Mouse (Mus musculus) MEL (cell line): Measurements from ENCODE around the gene Thrap3. TPM values are rescaled to one million over a fixed set of nuclear protein-coding genes. Genes with fewer than 3 reads are reported as not detected.

ENCODE experiments used
- DNase-seq: peaks from one replicate; pipeline ENCODE4 v3.0.0; 2011; ENCODE audit warnings: low read depth, low spot score
- H3K27ac ChIP-seq: 2 replicates; pipeline ENCODE4 v1.5.1; 2012; ENCODE audit warnings: low read depth, mild to moderate bottlenecking, control low read depth, low read length, moderate library complexity; ENCODE audit not compliant: control insufficient read depth
- H3K27me3 ChIP-seq, 2 experiments: fragments of 150-350 bp in 1 of 2; sonication (generic) in 1 of 2; 2 replicates each; pipeline ENCODE4 v1.6.1; 2012; ENCODE audit warnings: low read length in 2 of 2, mild to moderate bottlenecking in 2 of 2, improper control_type of control experiment in 1 of 2, moderate library complexity in 1 of 2; ENCODE audit not compliant: insufficient read depth in 2 of 2, control insufficient read depth in 1 of 2
- H3K36me3 ChIP-seq, 2 experiments: 2 replicates each; pipeline ENCODE4 v1.6.1; 2012 to 2014; ENCODE audit warnings: low read length in 2 of 2, improper control_type of control experiment in 1 of 2, inconsistent platforms in 1 of 2, mild to moderate bottlenecking in 1 of 2; ENCODE audit not compliant: insufficient read depth in 2 of 2, control insufficient read depth in 1 of 2
- H3K4me1 ChIP-seq, 2 experiments: fragments of 150-350 bp in 1 of 2; sonication (generic) in 1 of 2; 2 replicates each; pipeline ENCODE4 v1.6.1; 2012; ENCODE audit warnings: low read length in 2 of 2, improper control_type of control experiment in 1 of 2, mild to moderate bottlenecking in 1 of 2; ENCODE audit not compliant: insufficient read depth in 2 of 2, control insufficient read depth in 1 of 2
- H3K4me3 ChIP-seq, 2 experiments: fragments of 150-350 bp in 1 of 2; sonication (generic) in 1 of 2; 2 replicates each; pipeline ENCODE4 v1.5.1; 2012; ENCODE audit warnings: low read depth in 2 of 2, low read length in 2 of 2, mild to moderate bottlenecking in 2 of 2, moderate library complexity in 2 of 2, control low read depth in 1 of 2, improper control_type of control experiment in 1 of 2; ENCODE audit not compliant: control insufficient read depth in 1 of 2, insufficient read depth in 1 of 2
- H3K79me2 ChIP-seq: 2 replicates; pipeline ENCODE4 v1.6.1; 2012; ENCODE audit warnings: mild to moderate bottlenecking, low read length, moderate library complexity; ENCODE audit not compliant: control insufficient read depth, poor library complexity, insufficient read depth
- H3K9ac ChIP-seq: 2 replicates; pipeline ENCODE4 v1.6.1; 2012; ENCODE audit warnings: low read depth, mild to moderate bottlenecking, control low read depth, low read length, moderate library complexity; ENCODE audit not compliant: control insufficient read depth, poor library complexity, severe bottlenecking
- H3K9me3 ChIP-seq: fragments of 150-350 bp; sonication (generic); replicated peaks from 2 replicates; pipeline ENCODE4 v1.6.1; 2012; ENCODE audit warnings: mild to moderate bottlenecking, low read length, improper control_type of control experiment, moderate library complexity; ENCODE audit not compliant: insufficient read depth
- CTCF ChIP-seq, 3 experiments: IDR thresholded peaks in 2 of 3; conservative IDR thresholded peaks in 1 of 3; 2 replicates each; pipeline ENCODE4 v1.5.1; 2011 to 2012; ENCODE audit warnings: low read length in 3 of 3, low read depth in 2 of 3, mild to moderate bottlenecking in 2 of 3, improper control_type of control experiment in 1 of 3, inconsistent platforms in 1 of 3, mixed read lengths in 1 of 3, moderate library complexity in 1 of 3; ENCODE audit not compliant: control insufficient read depth in 1 of 3, insufficient read depth in 1 of 3, poor library complexity in 1 of 3, severe bottlenecking in 1 of 3
- ELF1 ChIP-seq: IDR thresholded peaks from 2 replicates; pipeline ENCODE4 v1.6.1; 2014; ENCODE audit warnings: low read depth, mild to moderate bottlenecking, inconsistent platforms, low read length, improper control_type of control experiment, moderate library complexity
- ETS1 ChIP-seq: IDR thresholded peaks from 2 replicates; pipeline ENCODE4 v1.6.1; 2012; ENCODE audit warnings: low read depth, mild to moderate bottlenecking, inconsistent platforms, low read length, improper control_type of control experiment, moderate library complexity
- GABPA ChIP-seq: IDR thresholded peaks from 2 replicates; pipeline ENCODE4 v1.6.1; 2012; ENCODE audit warnings: low read depth, mild to moderate bottlenecking, inconsistent platforms, low read length, improper control_type of control experiment, moderate library complexity
- HCFC1 ChIP-seq: IDR thresholded peaks from 2 replicates; pipeline ENCODE4 v1.6.1; 2012; ENCODE audit warnings: low read depth, mild to moderate bottlenecking, inconsistent platforms, low read length, improper control_type of control experiment, moderate library complexity
- JUND ChIP-seq: IDR thresholded peaks from 2 replicates; pipeline ENCODE4 v1.6.1; 2011; ENCODE audit warnings: low read depth, mild to moderate bottlenecking, improper control_type of control experiment, low read length
- MAX ChIP-seq: IDR thresholded peaks from 2 replicates; pipeline ENCODE4 v1.6.1; 2011; ENCODE audit warnings: low read length, improper control_type of control experiment
- MAZ ChIP-seq: IDR thresholded peaks from 2 replicates; pipeline ENCODE4 v1.6.1; 2012; ENCODE audit warnings: low read depth, mild to moderate bottlenecking, inconsistent platforms, low read length, improper control_type of control experiment
- MYB ChIP-seq: IDR thresholded peaks from 2 replicates; pipeline ENCODE4 v1.6.1; 2011; ENCODE audit warnings: mild to moderate bottlenecking, low read depth, low read length, improper control_type of control experiment
- MYC ChIP-seq: IDR thresholded peaks from 2 replicates; pipeline ENCODE4 v1.6.1; 2011; ENCODE audit warnings: low read depth, mild to moderate bottlenecking, low read length, improper control_type of control experiment, moderate library complexity
- POLR2A ChIP-seq, 2 experiments: IDR thresholded peaks; 2 replicates each; pipeline ENCODE4 v1.6.1; 2011 to 2012; ENCODE audit warnings: low read length in 2 of 2, mild to moderate bottlenecking in 2 of 2, control low read depth in 1 of 2, improper control_type of control experiment in 1 of 2, low read depth in 1 of 2, moderate library complexity in 1 of 2; ENCODE audit not compliant: control insufficient read depth in 1 of 2, insufficient read depth in 1 of 2, poor library complexity in 1 of 2
- POLR2AphosphoS2 ChIP-seq: IDR thresholded peaks from 2 replicates; pipeline ENCODE4 v1.6.1; 2011; ENCODE audit warnings: low read length, improper control_type of control experiment
- RAD21 ChIP-seq: IDR thresholded peaks from 2 replicates; pipeline ENCODE4 v1.6.1; 2011; ENCODE audit warnings: mild to moderate bottlenecking, low read depth, low read length, improper control_type of control experiment
- TAL1 ChIP-seq: IDR thresholded peaks from 2 replicates; pipeline ENCODE4 v1.6.1; 2012; ENCODE audit warnings: mild to moderate bottlenecking, inconsistent platforms, low read length, moderate library complexity, mixed read lengths
- USF1 ChIP-seq: IDR thresholded peaks from 2 replicates; pipeline ENCODE4 v1.6.1; 2014; ENCODE audit warnings: low read depth, mild to moderate bottlenecking, inconsistent platforms, low read length, improper control_type of control experiment, moderate library complexity
- ZNF384 ChIP-seq: IDR thresholded peaks from 2 replicates; pipeline ENCODE4 v1.6.1; 2012; ENCODE audit warnings: low read depth, mild to moderate bottlenecking, inconsistent platforms, low read length, improper control_type of control experiment
- polyA plus RNA-seq, 2 experiments: library from polyadenylated mRNA; stranded (reverse) in 1 of 2; unstranded in 1 of 2; fragments of >175 nt in 1 of 2; fragments of >200 nt in 1 of 2; gene quantifications; 2 replicates each; pipeline versions ENCODE4 v1.2.1 to v1.2.4; 2012; ENCODE audit warnings: low replicate concordance in 2 of 2, low read depth in 1 of 2; ENCODE audit not compliant: insufficient read length in 2 of 2, insufficient read depth in 1 of 2, missing spikeins in 1 of 2
- total RNA-seq: library from RNA; depleted of rRNA; stranded (reverse); fragments of 300-350 nt; gene quantifications from 2 replicates; pipeline ENCODE4 v1.2.3, GENCODE M21; 2012

Gene Thrap3
- total and polyA plus RNA-seq, 3 experiments, result 158 to 471 (median 310) TPM

- no peaks in the 10 kb centered on the region for H3K9me3 ChIP-seq
- H3K79me2 ChIP-seq, result no peaks in the 10 kb centered on the region
- TF ChIP-seq CTCF (IDR thresholded peaks at IDR 0.05 in 2 of 3, conservative IDR thresholded peaks at IDR 0.05 in 1 of 3; ENCODE audit: control insufficient read depth in 1 of 3, insufficient read depth in 1 of 3, low read depth in 2 of 3, low read length in 3 of 3, poor library complexity in 1 of 3, severe bottlenecking in 1 of 3), result no peak
- no peak for TF ChIP-seq POLR2AphosphoS2
- H3K4me3 ChIP-seq, result peak overlapping the region; percentile 62 to 82
- peak overlapping the region; percentile 65 for H3K9ac ChIP-seq
- no peak for DNase-seq
- H3K27ac ChIP-seq, result no peak overlapping the region
- H3K4me1 ChIP-seq, result peaks cover 0 to 7% of the 10 kb centered on the region in 2 experiments; a peak in 2 of 4 replicates
- H3K27me3 ChIP-seq, result no peaks in the 10 kb centered on the region
- H3K36me3 ChIP-seq, result no peaks in the 10 kb centered on the region
These were observed 53.4 kb downstream of the Thrap3 start for GRCm38 (mm10) chr4:126149041-126149676.

GRCm38 (mm10) chr4:126148161-126148961 lies 54.2 kb downstream of the Thrap3 start:
- Histone ChIP-seq H3K4me3 (peak overlapping the region; percentile 62 to 82), H3K9me3 (no peaks in the 10 kb centered on the region), H3K4me1 (peaks cover 0 to 7% of the 10 kb centered on the region in 2 experiments; a peak in 2 of 4 replicates), H3K79me2 (no peaks in the 10 kb centered on the region), H3K27me3 (no peaks in the 10 kb centered on the region), H3K36me3 (no peaks in the 10 kb centered on the region), H3K9ac (peak overlapping the region; percentile 65), H3K27ac (no peak overlapping the region)
- DNase-seq, result peak; percentile 67
- TF ChIP-seq MAZ (peak; percentile 68; the same call in 1 of the 2 replicates), MAX (no peak), JUND (no peak), RAD21 (no peak), HCFC1 (no peak), POLR2AphosphoS2 (no peak), ELF1 (no peak), USF1 (no peak), MYC (no peak), ETS1 (no peak), GABPA (no peak), ZNF384 (no peak), POLR2A (IDR thresholded peaks at IDR 0.05; ENCODE audit: control insufficient read depth in 1 of 2, insufficient read depth in 1 of 2, low read depth in 1 of 2, low read length in 2 of 2, poor library complexity in 1 of 2) (peak in 1 of 2 experiments; percentile 59; a peak in 2 of 4 replicates), MYB (no peak), TAL1 (no peak)
- TF ChIP-seq, all 39 proteins: peak for 2
